8 mouse cellular contexts compared by ENCODE assay signal in the genomic region with DNA sequence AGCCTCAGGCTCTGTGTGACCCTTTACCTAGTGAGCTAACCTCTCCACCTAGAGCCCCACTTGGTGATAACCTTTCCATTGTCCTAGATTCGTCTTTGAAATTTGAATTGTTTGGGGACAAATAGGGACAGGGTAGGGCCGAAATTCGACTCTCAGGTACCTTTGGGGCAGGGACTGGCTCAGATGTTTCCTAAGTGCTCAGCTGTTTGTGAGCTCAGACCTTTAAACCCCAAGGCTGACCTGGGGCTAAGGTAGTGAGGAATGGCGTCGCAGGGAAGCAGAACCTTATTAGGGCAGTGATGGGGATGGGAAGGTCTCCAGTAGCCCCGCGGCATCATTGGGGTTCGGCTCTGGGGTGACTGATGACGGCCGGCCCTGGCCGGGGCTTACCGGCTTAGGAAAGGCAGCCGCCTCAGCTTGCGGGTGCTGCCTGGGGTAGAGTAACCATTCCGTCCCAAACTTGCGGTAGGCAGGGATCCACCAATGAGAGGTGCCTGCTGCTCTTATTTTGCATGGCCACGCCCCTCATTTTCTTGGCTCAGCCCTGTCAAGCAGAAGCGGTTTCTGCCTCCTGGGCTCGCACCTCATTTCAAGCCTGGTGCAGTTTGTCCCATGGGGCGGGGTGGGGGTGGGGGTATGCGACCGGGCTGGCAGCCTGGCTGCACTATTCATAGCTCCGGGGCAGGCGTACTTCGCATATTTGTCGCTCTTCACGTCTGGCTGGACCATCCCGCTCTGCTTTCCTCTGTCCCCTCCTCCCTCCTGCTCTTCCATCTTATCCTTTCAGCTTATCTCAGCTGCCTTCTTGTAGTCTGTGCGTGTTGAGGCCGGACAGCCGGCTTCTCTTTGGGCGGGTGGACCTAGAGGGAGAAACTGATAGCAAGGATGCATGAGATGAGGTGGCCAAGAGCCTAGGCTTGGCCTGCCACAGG. TPM values are rescaled to one million over a fixed set of nuclear protein-coding genes. Genes with fewer than 3 reads are reported as not detected.
DNase-seq lines count a peak whose midpoint lies in the region; ATAC-seq and TF ChIP-seq lines count a peak whose summit lies in the region.

No protein-coding gene starts in this region.

- no peaks in the 10 kb centered on the region for H3K9me3 ChIP-seq in E14TG2a.4 (ENCODE audit: low read length)
- H3K9me3 ChIP-seq in embryonic facial prominence, embryonic 11.5 days (replicated peaks; ENCODE audit: control insufficient read depth, low read length), result no peaks in the 10 kb centered on the region
- no peaks in the 10 kb centered on the region for H3K9me3 ChIP-seq in heart, embryonic 10.5 days
- H3K9me3 ChIP-seq in liver, embryonic 15.5 days (replicated peaks), result no peaks in the 10 kb centered on the region
- no peaks in the 10 kb centered on the region for H3K9me3 ChIP-seq in neural tube, embryonic 11.5 days (ENCODE audit: control insufficient read depth, low read length)

- no peak overlapping the region; the same call in 1 of the 2 replicates for H3K27ac ChIP-seq in embryonic facial prominence, embryonic 11.5 days (replicated peaks; ENCODE audit: low read depth, low read length)
- H3K27ac ChIP-seq in heart, embryonic 10.5 days, result peak overlapping the region; percentile 83
- H3K27ac ChIP-seq in liver, embryonic 15.5 days (replicated peaks), result peak overlapping the region; percentile 97
- H3K27ac ChIP-seq in neural tube, embryonic 11.5 days (ENCODE audit: low read depth, low read length), result no peak overlapping the region

- peaks cover 24% of the 10 kb centered on the region for H3K36me3 ChIP-seq in E14TG2a.4 (ENCODE audit: insufficient read depth, low read length)
- no peaks in the 10 kb centered on the region for H3K36me3 ChIP-seq in embryonic facial prominence, embryonic 11.5 days (replicated peaks; ENCODE audit: control insufficient read depth, insufficient read depth, low read depth, low read length)
- no peaks in the 10 kb centered on the region; the same call in 1 of the 2 replicates for H3K36me3 ChIP-seq in heart, embryonic 10.5 days
- 0 out of 2 replicates have a peak, but pooled peaks cover 2% of the 10 kb centered on the region for H3K36me3 ChIP-seq in liver, embryonic 15.5 days (replicated peaks)
- H3K36me3 ChIP-seq in neural tube, embryonic 11.5 days (ENCODE audit: control insufficient read depth, insufficient read depth, low read length), result no peaks in the 10 kb centered on the region

- peak; percentile 85 for ATAC-seq in embryonic facial prominence, embryonic 11.5 days (replicated peaks; ENCODE audit: insufficient number of reproducible peaks, low FRiP score, low TSS enrichment, low read depth)
- ATAC-seq in liver, embryonic 15.5 days (ENCODE audit: insufficient read depth), result peak; percentile 87
- ATAC-seq in neural tube, embryonic 11.5 days (ENCODE audit: insufficient read depth, low FRiP score, low TSS enrichment), result peak; percentile 74

- under 1% methylated on average over 32 of the region's 32 CpGs for WGBS in embryonic facial prominence, embryonic 11.5 days
- WGBS in heart, embryonic 10.5 days, result under 1% methylated on average over 32 of the region's 32 CpGs
- WGBS in liver, embryonic 15.5 days (ENCODE audit: insufficient replicate concordance), result under 1% methylated on average over 32 of the region's 32 CpGs
- 1% methylated on average over 32 of the region's 32 CpGs for WGBS in neural tube, embryonic 11.5 days

- H3K27me3 ChIP-seq in E14TG2a.4 (ENCODE audit: insufficient read depth, low read length), result no peaks in the 10 kb centered on the region
- no peaks in the 10 kb centered on the region for H3K27me3 ChIP-seq in embryonic facial prominence, embryonic 11.5 days (ENCODE audit: control insufficient read depth, insufficient read depth, low read length)
- no peaks in the 10 kb centered on the region for H3K27me3 ChIP-seq in heart, embryonic 10.5 days (ENCODE audit: insufficient read depth, poor library complexity, severe bottlenecking)
- no peaks in the 10 kb centered on the region for H3K27me3 ChIP-seq in liver, embryonic 15.5 days
- no peaks in the 10 kb centered on the region for H3K27me3 ChIP-seq in neural tube, embryonic 11.5 days (ENCODE audit: control insufficient read depth, insufficient read depth, low read length)

- peak overlapping the region; percentile 77 for H3K4me2 ChIP-seq in embryonic facial prominence, embryonic 11.5 days (ENCODE audit: low read depth, low read length)
- peak overlapping the region; percentile 96 for H3K4me2 ChIP-seq in liver, embryonic 15.5 days
- peak overlapping the region; percentile 50 for H3K4me2 ChIP-seq in neural tube, embryonic 11.5 days (ENCODE audit: low read depth)

- peaks cover 78% of the 10 kb centered on the region for H3K4me1 ChIP-seq in E14TG2a.4 (replicated peaks; ENCODE audit: low read depth, low read length)
- H3K4me1 ChIP-seq in embryonic facial prominence, embryonic 11.5 days (ENCODE audit: control insufficient read depth, insufficient read depth, low read length), result peaks cover 6% of the 10 kb centered on the region
- H3K4me1 ChIP-seq in heart, embryonic 10.5 days, result peaks cover 61% of the 10 kb centered on the region
- peaks cover 82% of the 10 kb centered on the region for H3K4me1 ChIP-seq in liver, embryonic 15.5 days (replicated peaks)
- H3K4me1 ChIP-seq in neural tube, embryonic 11.5 days (ENCODE audit: control insufficient read depth, insufficient read depth, low read length), result peaks cover 9% of the 10 kb centered on the region

- TF ChIP-seq CTCF in E14TG2a.4 (conservative IDR thresholded peaks at IDR 0.05; ENCODE audit: low read length), result no peak

- H3K9ac ChIP-seq in embryonic facial prominence, embryonic 11.5 days (replicated peaks; ENCODE audit: low read length), result peak overlapping the region; percentile 39
- H3K9ac ChIP-seq in liver, embryonic 15.5 days, result peak overlapping the region; percentile 67
- H3K9ac ChIP-seq in neural tube, embryonic 11.5 days (ENCODE audit: low read length), result peak overlapping the region; percentile 37

- peak overlapping the region; percentile 75 for H3K4me3 ChIP-seq in E14TG2a.4 (replicated peaks; ENCODE audit: low read length)
- peak overlapping the region; percentile 30 for H3K4me3 ChIP-seq in embryonic facial prominence, embryonic 11.5 days (ENCODE audit: low read depth, low read length)
- peak overlapping the region; percentile 56 for H3K4me3 ChIP-seq in heart, embryonic 10.5 days
- H3K4me3 ChIP-seq in liver, embryonic 15.5 days (replicated peaks), result peak overlapping the region; percentile 61
- peak overlapping the region; percentile 12; the same call in 1 of the 2 replicates for H3K4me3 ChIP-seq in neural tube, embryonic 11.5 days (ENCODE audit: low read depth, low read length)

- peak; percentile 87 for DNase-seq in adrenal gland, postnatal 14 days
- DNase-seq in embryonic facial prominence, embryonic 11.5 days (ENCODE audit: low spot score), result peak; percentile 90
- DNase-seq in heart, embryonic 10.5 days (ENCODE audit: low spot score), result peak; percentile 95
- DNase-seq in kidney, adult 8-10 months, result peak; percentile 77 to 78
- peak; percentile 77 for DNase-seq in neural tube, embryonic 11.5 days (ENCODE audit: low spot score)
- DNase-seq in testis, postnatal 14 days (ENCODE audit: low spot score), result peak; percentile 86

RNA-seq across cellular contexts. Expression of gene Arhgap23, which starts 12.7 kb away (rescaled TPM):
- total RNA-seq in adrenal gland, postnatal 14 days (2021), result 31.4 and 32.8 TPM in 2 replicates
- 3.1 and 4.2 TPM in 2 replicates for polyA plus RNA-seq in embryonic facial prominence, embryonic 11.5 days (2014; fragmentation: Nextera tagmentation; extraction: Ambion mirVana)
- 6.8 and 7.8 TPM in 2 replicates for polyA plus RNA-seq in heart, embryonic 10.5 days (2016; fragmentation: Nextera tagmentation; extraction: Ambion mirVana)
- 6.6 and 9.4 TPM in 2 replicates for polyA plus RNA-seq in liver, embryonic 15.5 days (2015; fragmentation: Nextera tagmentation; extraction: Ambion mirVana)
- polyA plus RNA-seq in neural tube, embryonic 11.5 days (2014; fragmentation: Nextera tagmentation; extraction: Ambion mirVana), result 4.1 and 5.2 TPM in 2 replicates

Comparison
In these comparisons a context has a peak if more than half of its experiments do, and no peak if none do; other contexts are left out.
1. H3K4me3 ChIP-seq: peak in every context shown above with its lines; median percentile 75 in E14TG2a.4; 61 in liver, embryonic 15.5 days; 56 in heart, embryonic 10.5 days; 30 in embryonic facial prominence, embryonic 11.5 days; 12 in neural tube, embryonic 11.5 days.
2. H3K27ac ChIP-seq: peak in heart, embryonic 10.5 days (single experiment) and liver, embryonic 15.5 days (single experiment); none in embryonic facial prominence, embryonic 11.5 days (single experiment) and neural tube, embryonic 11.5 days (single experiment).
3. Peak in every context shown above with its lines, with median percentiles within 50 percentile points of each other: DNase-seq, ATAC-seq, H3K4me2 ChIP-seq and H3K9ac ChIP-seq.